12 mouse cellular contexts compared by ENCODE assay signal in the genomic region with DNA sequence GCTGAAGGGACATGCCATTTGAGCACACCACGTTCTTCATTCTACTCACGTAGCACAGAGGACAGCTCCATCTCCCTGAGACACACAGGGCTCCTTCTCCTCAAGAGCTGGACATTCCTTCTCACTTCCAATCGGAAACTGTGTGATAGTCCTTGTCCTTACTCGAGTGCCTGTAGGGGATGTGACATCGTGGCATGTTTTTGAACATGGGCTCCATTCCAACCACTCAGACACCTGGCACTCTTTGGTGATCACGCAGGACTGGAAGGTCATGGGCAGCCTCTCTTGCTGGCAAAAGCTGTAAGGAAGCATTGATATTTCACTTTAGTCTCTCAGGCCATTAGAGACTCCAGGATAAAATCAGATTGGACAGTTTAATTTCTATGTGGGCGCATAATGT.
"Had no signal": no experiment of that assay in that cellular context is flagged by ENCODE, and none has a peak within 500 bp of the region (broad histone marks: within the 10 kb centered on the region; RNA-seq: fewer than 3 reads in every experiment).

No protein-coding gene starts in this region.

- H3K4me2 ChIP-seq: limb, embryonic 13.5 days; midbrain, embryonic 13.5 days; stomach, embryonic 15.5 days had no signal

- DNase-seq: kidney, postnatal 36 days; layer of hippocampus, adult 9-11 months; layer of hippocampus, postnatal 36 days; lung, adult 18-20 months; lung, postnatal 36 days; right cerebral cortex, postnatal 14 days; thymus, adult 2 months; thymus, postnatal 25 days had no signal

- H3K9ac ChIP-seq: limb, embryonic 13.5 days; liver, embryonic 14.5 days; midbrain, embryonic 13.5 days; stomach, embryonic 15.5 days had no signal

- H3K4me1 ChIP-seq: limb, embryonic 13.5 days; midbrain, embryonic 13.5 days; stomach, embryonic 15.5 days had no signal

- H3K4me3 ChIP-seq: limb, embryonic 13.5 days; midbrain, embryonic 13.5 days; stomach, embryonic 15.5 days had no signal

- H3K9me3 ChIP-seq: limb, embryonic 13.5 days; midbrain, embryonic 13.5 days; stomach, embryonic 15.5 days had no signal

- ATAC-seq: midbrain, embryonic 13.5 days had no signal

- H3K27me3 ChIP-seq: limb, embryonic 13.5 days; midbrain, embryonic 13.5 days; stomach, embryonic 15.5 days had no signal

- H3K36me3 ChIP-seq: limb, embryonic 13.5 days; midbrain, embryonic 13.5 days; stomach, embryonic 15.5 days had no signal

- H3K27ac ChIP-seq: limb, embryonic 13.5 days; liver, embryonic 14.5 days; midbrain, embryonic 13.5 days; stomach, embryonic 15.5 days had no signal
